Mouse (Mus musculus): Measurements from ENCODE around the gene St6galnac3. TPM values are rescaled to one million over a fixed set of nuclear protein-coding genes. Genes with fewer than 3 reads are reported as not detected.

St6galnac3 gene
- total and polyA plus RNA-seq, 3 experiments, result 0.08 to 1.1 (median 0.38) TPM

DNA sequence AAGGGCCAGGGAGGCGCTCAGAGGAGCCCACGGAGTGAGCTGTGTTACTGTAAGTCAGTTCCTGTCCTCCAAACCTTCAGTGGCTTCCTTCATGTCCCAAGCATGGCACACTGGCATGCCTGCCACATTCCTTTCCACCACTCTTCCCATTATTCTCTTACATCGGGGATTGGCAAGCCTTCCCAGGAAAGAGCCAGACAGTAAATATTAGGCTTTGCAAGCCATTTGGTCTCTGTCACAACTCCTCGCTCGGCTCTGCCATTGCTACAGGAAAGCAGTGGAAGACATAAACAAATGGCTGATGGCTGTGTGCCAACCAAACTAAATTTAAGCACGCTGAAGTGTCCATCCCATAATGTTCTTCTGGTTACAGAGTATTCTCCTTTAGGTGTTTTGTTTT is 7.1 kb upstream of the St6galnac3 start:
- no peak overlapping the region for H3K27ac ChIP-seq (ENCODE audit: insufficient read depth, low read depth)

DNA sequence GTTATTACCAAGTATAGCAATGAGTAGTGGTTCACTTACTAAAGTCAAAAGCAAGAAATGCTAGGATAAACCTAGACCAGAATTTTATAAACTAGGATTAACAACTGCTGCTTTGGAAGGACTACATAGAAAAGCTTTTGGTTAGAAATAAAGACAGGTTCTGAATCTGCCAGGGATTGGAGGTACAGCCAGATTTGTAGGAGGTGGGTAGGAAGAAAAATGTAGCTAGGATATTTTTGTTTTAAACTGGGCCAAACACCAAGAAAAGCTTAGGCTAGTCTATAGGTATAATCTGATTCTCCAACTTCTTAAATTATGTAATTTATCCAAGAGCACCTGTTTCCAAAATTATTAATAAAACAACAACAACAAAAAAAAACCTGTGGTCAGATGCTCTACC is 3.6 kb upstream of the St6galnac3 start:
- H3K4me3 ChIP-seq (replicated peaks in 1 of 3; ENCODE audit: low read depth in 2 of 3, low read length in 2 of 3, poor library complexity in 1 of 3), result no peak overlapping the region
- H3K4me2 ChIP-seq (ENCODE audit: insufficient read depth, low read depth, poor library complexity, severe bottlenecking), result no peak overlapping the region
- TF ChIP-seq CHD1 (IDR thresholded peaks at IDR 0.05; ENCODE audit: low read depth, low read length) (no peak), NRF1 (IDR thresholded peaks at IDR 0.05; ENCODE audit: low read depth, low read length) (no peak), USF1 (IDR thresholded peaks at IDR 0.05; ENCODE audit: low read depth, low read length) (no peak), NELFE (IDR thresholded peaks at IDR 0.05; ENCODE audit: low read depth, low read length) (no peak), CHD2 (IDR thresholded peaks at IDR 0.05; ENCODE audit: low read length) (no peak), KAT2A (IDR thresholded peaks at IDR 0.05; ENCODE audit: insufficient replicate concordance, low read length) (no peak), ELF1 (IDR thresholded peaks at IDR 0.05; ENCODE audit: low read depth, low read length) (no peak), GABPA (IDR thresholded peaks at IDR 0.05; ENCODE audit: insufficient replicate concordance, low read depth, low read length) (no peak), TCF12 (IDR thresholded peaks at IDR 0.05; ENCODE audit: low read depth, low read length) (no peak), IRF4 (IDR thresholded peaks at IDR 0.05; ENCODE audit: low read depth, low read length) (no peak), ZMIZ1 (IDR thresholded peaks at IDR 0.05; ENCODE audit: low read depth, low read length) (no peak), MXI1 (IDR thresholded peaks at IDR 0.05; ENCODE audit: low read depth, low read length) (no peak), CTCF (conservative IDR thresholded peaks at IDR 0.05 in 1 of 2, IDR thresholded peaks at IDR 0.05 in 1 of 2; ENCODE audit: low read depth in 2 of 2, low read length in 2 of 2) (no peak), JUN (IDR thresholded peaks at IDR 0.05; ENCODE audit: insufficient read depth, low read depth, low read length) (no peak), RAD21 (IDR thresholded peaks at IDR 0.05; ENCODE audit: low read depth, low read length) (no peak), MAZ (IDR thresholded peaks at IDR 0.05; ENCODE audit: low read depth, low read length) (no peak), SMC3 (IDR thresholded peaks at IDR 0.05; ENCODE audit: low read depth, low read length) (no peak), ZNF384 (IDR thresholded peaks at IDR 0.05; ENCODE audit: low read depth, low read length) (no peak), SIN3A (IDR thresholded peaks at IDR 0.05; ENCODE audit: low read length) (no peak), BHLHE40 (IDR thresholded peaks at IDR 0.05; ENCODE audit: low read depth, low read length) (no peak)
- H3K9ac ChIP-seq (ENCODE audit: insufficient read depth, low read depth), result no peak overlapping the region
- no peaks in the 10 kb centered on the region for H3K79me2 ChIP-seq (replicated peaks; ENCODE audit: control insufficient read depth, extremely low read depth, insufficient read depth, poor library complexity, severe bottlenecking)
- H3K9me3 ChIP-seq (replicated peaks; ENCODE audit: low read length), result no peaks in the 10 kb centered on the region
- peaks cover 12 to 28% of the 10 kb centered on the region in 2 experiments for H3K4me1 ChIP-seq (ENCODE audit: control insufficient read depth in 1 of 2, insufficient read depth in 2 of 2)
- no peak for DNase-seq (ENCODE audit: extremely low read depth)
- peaks cover 25% of the 10 kb centered on the region for H3K27me3 ChIP-seq (replicated peaks)
- H3K27ac ChIP-seq (ENCODE audit: insufficient read depth, low read depth), result no peak overlapping the region
- dilution Hi-C loops (cut with MboI; ENCODE audit: extremely low pct_ligation_motif_present, extremely low pct_unique_long_range_greater_than_20kb, low sequenced_read_pairs), result no loop called here
- in situ Hi-C loops (cut with MboI; ENCODE audit: low pct_ligation_motif_present, low pct_unique_long_range_greater_than_20kb, low sequenced_read_pairs), result loop anchor here (10.0 kb wide), 1 partner anchor 54 kb away; no protein-coding TSS in a partner anchor
- no peaks in the 10 kb centered on the region for H3K36me3 ChIP-seq (replicated peaks in 1 of 2; ENCODE audit: control insufficient read depth in 1 of 2, insufficient read depth in 1 of 2, low read length in 1 of 2)

More for the DNA sequence above, 7.1 kb upstream of the St6galnac3 start:
- no peak overlapping the region for H3K4me3 ChIP-seq (replicated peaks in 1 of 3; ENCODE audit: low read depth in 2 of 3, low read length in 2 of 3, poor library complexity in 1 of 3)
- dilution Hi-C loops (cut with MboI; ENCODE audit: extremely low pct_ligation_motif_present, extremely low pct_unique_long_range_greater_than_20kb, low sequenced_read_pairs) (no loop called here), in situ Hi-C loops (cut with MboI; ENCODE audit: low pct_ligation_motif_present, low pct_unique_long_range_greater_than_20kb, low sequenced_read_pairs) (no loop called here)
- TF ChIP-seq CHD1 (IDR thresholded peaks at IDR 0.05; ENCODE audit: low read depth, low read length), result no peak
- no peak for TF ChIP-seq ZC3H11A (IDR thresholded peaks at IDR 0.05; ENCODE audit: low read depth, low read length)
- TF ChIP-seq EP300 (IDR thresholded peaks at IDR 0.05; ENCODE audit: low read length), result no peak
- TF ChIP-seq IRF4 (IDR thresholded peaks at IDR 0.05; ENCODE audit: low read depth, low read length), result no peak
- TF ChIP-seq NRF1 (IDR thresholded peaks at IDR 0.05; ENCODE audit: low read depth, low read length), result no peak
- DNase-seq (ENCODE audit: extremely low read depth), result no peak
- H3K79me2 ChIP-seq (replicated peaks; ENCODE audit: control insufficient read depth, extremely low read depth, insufficient read depth, poor library complexity, severe bottlenecking), result no peaks in the 10 kb centered on the region
- H3K4me2 ChIP-seq (ENCODE audit: insufficient read depth, low read depth, poor library complexity, severe bottlenecking), result no peak overlapping the region
- no peaks in the 10 kb centered on the region for H3K9me3 ChIP-seq (replicated peaks; ENCODE audit: low read length)
- H3K4me1 ChIP-seq (ENCODE audit: control insufficient read depth in 1 of 2, insufficient read depth in 2 of 2), result peaks cover 9 to 11% of the 10 kb centered on the region in 2 experiments
- H3K36me3 ChIP-seq (replicated peaks in 1 of 2; ENCODE audit: control insufficient read depth in 1 of 2, insufficient read depth in 1 of 2, low read length in 1 of 2), result no peaks in the 10 kb centered on the region
- no peak overlapping the region for H3K9ac ChIP-seq (ENCODE audit: insufficient read depth, low read depth)
- H3K27me3 ChIP-seq (replicated peaks), result peaks cover 3% of the 10 kb centered on the region

Data from CH12.LX (cell line).